Mouse (Mus musculus) spleen, postnatal 4 days (tissue): ENCODE results near the gene Zfp292.
"Not testable (repeated sequence)": the region's sequence is repeated elsewhere in the genome, so short reads cannot be mapped to it uniquely, and the experiment has no call there.

ENCODE experiments used
- DNase-seq, 2 experiments: peaks; one replicate each; pipeline ENCODE4 v3.0.0; 2022; ENCODE audit warnings: low spot score in 2 of 2

Zfp292 gene

GRCm38 (mm10) chr4:34882818-34883217, at the start of gene Zfp292:
TSS of gene Zfp292 (minus strand) at chr4:34882960.
- peak; percentile 91 to 94 for DNase-seq

- DNase-seq = not testable (repeated sequence)
Observed at GRCm38 (mm10) chr4:34928386-34928785, 45.6 kb upstream of the Zfp292 start.

- DNase-seq = peak; percentile 17 to 59
Observed at GRCm38 (mm10) chr4:34922177-34922870, 39.6 kb upstream of the Zfp292 start.

- DNase-seq = no peak
Observed at GRCm38 (mm10) chr4:34917400-34917799, 34.6 kb upstream of the Zfp292 start.

GRCm38 (mm10) chr4:34912171-34912570, 29.4 kb upstream of the Zfp292 start:
- DNase-seq = no peak

- no peak for DNase-seq
Observed at GRCm38 (mm10) chr4:34911401-34911800, 28.6 kb upstream of the Zfp292 start.

- no peak for DNase-seq
Observed at GRCm38 (mm10) chr4:34908127-34908526, 25.4 kb upstream of the Zfp292 start.

GRCm38 (mm10) chr4:34907026-34907425, 24.3 kb upstream of the Zfp292 start:
- no peak for DNase-seq

GRCm38 (mm10) chr4:34906151-34906550, 23.4 kb upstream of the Zfp292 start:
- DNase-seq = no peak

- DNase-seq = peak; percentile 29 to 74
Observed at GRCm38 (mm10) chr4:34905396-34905795, 22.6 kb upstream of the Zfp292 start.

- DNase-seq = not testable (repeated sequence)
Observed at GRCm38 (mm10) chr4:34901582-34901981, 18.8 kb upstream of the Zfp292 start.

- DNase-seq = no peak
Observed at GRCm38 (mm10) chr4:34901166-34901565, 18.4 kb upstream of the Zfp292 start.

- DNase-seq = no peak
Observed at GRCm38 (mm10) chr4:34900155-34900554, 17.4 kb upstream of the Zfp292 start.

GRCm38 (mm10) chr4:34899322-34899721, 16.6 kb upstream of the Zfp292 start:
- no peak for DNase-seq

- DNase-seq = no peak
Observed at GRCm38 (mm10) chr4:34898497-34898896, 15.7 kb upstream of the Zfp292 start.

- no peak for DNase-seq
Observed at GRCm38 (mm10) chr4:34893479-34893878, 10.7 kb upstream of the Zfp292 start, which contains the start of gene Cga. TSS of gene Cga (plus strand) at chr4:34893779.

- DNase-seq = no peak
Observed at GRCm38 (mm10) chr4:34889812-34890185, 7.0 kb upstream of the Zfp292 start.

GRCm38 (mm10) chr4:34889101-34889811, 6.5 kb upstream of the Zfp292 start:
- DNase-seq = no peak

GRCm38 (mm10) chr4:34887295-34887694, 4.5 kb upstream of the Zfp292 start:
- no peak for DNase-seq

GRCm38 (mm10) chr4:34886490-34887111, 3.8 kb upstream of the Zfp292 start:
- DNase-seq = peak; percentile 80 to 89

- DNase-seq = peak in 1 of 2 experiments; percentile 62
Observed at GRCm38 (mm10) chr4:34885631-34886351, 3.0 kb upstream of the Zfp292 start.
